Mouse (Mus musculus) testis, postnatal 14 days (tissue): ENCODE data around the gene Rbm33.
A peak's percentile ranks its signal among the peaks of the same experiment; 100 is the strongest.

Experiments used
- DNase-seq: peaks from one replicate; pipeline ENCODE4 v3.0.0; 2021; ENCODE audit warnings: low spot score

Gene Rbm33

GRCm38 (mm10) chr5:28316722-28317245, at the start of gene Rbm33:
Rbm33 (plus strand) TSS chr5:28317121.
- DNase-seq, result peak; percentile 92

- DNase-seq, result no peak
These were observed 49.3 kb upstream of the Rbm33 start for GRCm38 (mm10) chr5:28267576-28267975.

- no peak for DNase-seq
These were observed 47.4 kb upstream of the Rbm33 start for GRCm38 (mm10) chr5:28269469-28269991.

GRCm38 (mm10) chr5:28272836-28273235, 44.1 kb upstream of the Rbm33 start:
- DNase-seq, result no peak

- DNase-seq, result no peak
These were observed 39.6 kb upstream of the Rbm33 start for GRCm38 (mm10) chr5:28277279-28277678.

GRCm38 (mm10) chr5:28289111-28289510, 27.8 kb upstream of the Rbm33 start:
- DNase-seq, result no peak

GRCm38 (mm10) chr5:28290630-28291029, 26.3 kb upstream of the Rbm33 start:
- no peak for DNase-seq

GRCm38 (mm10) chr5:28291118-28291850, 25.6 kb upstream of the Rbm33 start:
- DNase-seq, result no peak

- no peak for DNase-seq
These were observed 24.6 kb upstream of the Rbm33 start for GRCm38 (mm10) chr5:28292281-28292680.

GRCm38 (mm10) chr5:28293990-28294389, 22.9 kb upstream of the Rbm33 start:
- DNase-seq, result peak; percentile 69

- DNase-seq, result no peak
These were observed 18.8 kb upstream of the Rbm33 start for GRCm38 (mm10) chr5:28298161-28298560.

GRCm38 (mm10) chr5:28298693-28299092, 18.2 kb upstream of the Rbm33 start:
- no peak for DNase-seq

- no peak for DNase-seq
These were observed 17.6 kb upstream of the Rbm33 start for GRCm38 (mm10) chr5:28299346-28299745.

- DNase-seq, result no peak
These were observed 14.2 kb upstream of the Rbm33 start for GRCm38 (mm10) chr5:28302671-28303070.

GRCm38 (mm10) chr5:28304551-28304950, 12.4 kb upstream of the Rbm33 start:
- DNase-seq, result no peak

- DNase-seq, result no peak
These were observed 1.4 kb upstream of the Rbm33 start for GRCm38 (mm10) chr5:28315526-28315925.

GRCm38 (mm10) chr5:28316151-28316721, 685 bp upstream of the Rbm33 start:
- no peak for DNase-seq

- DNase-seq, result no peak
These were observed 464 bp downstream of the Rbm33 start for GRCm38 (mm10) chr5:28317253-28317916.

GRCm38 (mm10) chr5:28317917-28318267, 971 bp downstream of the Rbm33 start:
- no peak for DNase-seq

- DNase-seq, result no peak
These were observed 1.8 kb downstream of the Rbm33 start for GRCm38 (mm10) chr5:28318671-28319070.

GRCm38 (mm10) chr5:28321769-28322168, 4.8 kb downstream of the Rbm33 start:
- no peak for DNase-seq

- DNase-seq, result no peak
These were observed 5.3 kb downstream of the Rbm33 start for GRCm38 (mm10) chr5:28322189-28322588.

GRCm38 (mm10) chr5:28323822-28324221, 6.9 kb downstream of the Rbm33 start:
- DNase-seq, result no peak
